Mouse (Mus musculus) ES-Bruce4 (cell line): ENCODE data around the gene Cib4. TPM values are rescaled to one million over a fixed set of nuclear protein-coding genes. Genes with fewer than 3 reads are reported as not detected.

Experiments used
- H3K27ac ChIP-seq: 2 replicates; pipeline ENCODE4 v1.5.1; 2012; ENCODE audit warnings: low read length, inconsistent platforms; ENCODE audit not compliant: insufficient read depth
- H3K27me3 ChIP-seq: 2 replicates; pipeline ENCODE4 v1.6.1; 2012; ENCODE audit warnings: mild to moderate bottlenecking, low read length, inconsistent platforms; ENCODE audit not compliant: control insufficient read depth, poor library complexity, insufficient read depth, severe bottlenecking
- H3K36me3 ChIP-seq: 2 replicates; pipeline ENCODE4 v1.6.1; 2012; ENCODE audit warnings: inconsistent platforms, mild to moderate bottlenecking, low read length, moderate library complexity; ENCODE audit not compliant: control insufficient read depth, poor library complexity, insufficient read depth, severe bottlenecking
- H3K4me1 ChIP-seq: one replicate; pipeline ENCODE4 v1.8.1; 2011; ENCODE audit warnings: low read length; ENCODE audit not compliant: control insufficient read depth, insufficient read depth
- H3K4me3 ChIP-seq: 2 replicates; pipeline ENCODE4 v1.5.1; 2011; ENCODE audit warnings: low read depth, mild to moderate bottlenecking, low read length
- H3K9ac ChIP-seq: 2 replicates; pipeline ENCODE4 v1.6.1; 2012; ENCODE audit warnings: low read depth, mild to moderate bottlenecking, inconsistent platforms; ENCODE audit not compliant: poor library complexity, severe bottlenecking
- H3K9me3 ChIP-seq: replicated peaks from 2 replicates; pipeline ENCODE4 v1.6.1; 2012; ENCODE audit warnings: mild to moderate bottlenecking, low read length, inconsistent platforms; ENCODE audit not compliant: control insufficient read depth, poor library complexity, insufficient read depth, severe bottlenecking
- CTCF ChIP-seq: IDR thresholded peaks from one replicate; pipeline ENCODE4 v1.8.1; 2011; ENCODE audit warnings: low read depth, low read length
- EP300 ChIP-seq: IDR thresholded peaks from 2 replicates; pipeline ENCODE4 v1.6.1; 2011; ENCODE audit warnings: low read depth, low read length; ENCODE audit not compliant: insufficient read depth
- POLR2A ChIP-seq: IDR thresholded peaks from one replicate; pipeline ENCODE4 v1.8.1; 2011; ENCODE audit warnings: low read length; ENCODE audit not compliant: insufficient read depth
- polyA plus RNA-seq: library from polyadenylated mRNA; stranded (reverse); fragments of >200 nt; gene quantifications from 2 replicates; pipeline ENCODE4 v1.2.4, GENCODE M21; 2011; ENCODE audit warnings: low read depth; ENCODE audit not compliant: missing spikeins, insufficient read depth, insufficient read length

Cib4 gene
- polyA plus RNA-seq, 1 experiment, result not detected

DNA sequence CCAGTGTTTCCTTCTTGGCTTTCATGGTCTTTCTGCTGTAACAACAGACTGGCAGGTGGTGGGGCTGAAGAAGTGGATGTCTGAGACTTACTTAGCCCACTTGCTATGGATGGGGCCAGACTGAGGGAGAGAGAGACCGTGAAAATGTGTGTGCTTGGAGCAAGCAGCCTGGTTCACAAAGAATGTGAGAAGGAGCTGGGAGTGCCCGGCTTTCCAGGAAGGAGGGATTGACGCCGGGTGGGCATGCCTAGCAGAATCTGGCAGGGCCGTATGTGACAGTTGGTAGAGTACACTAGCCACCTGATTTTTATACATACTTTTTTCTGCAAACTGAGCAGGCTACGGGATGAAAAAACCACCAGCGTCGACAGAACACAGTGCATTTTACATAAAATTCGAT, 79.3 kb downstream of the Cib4 start:
- H3K9ac ChIP-seq, result no peak overlapping the region
- H3K9me3 ChIP-seq, result no peaks in the 10 kb centered on the region
- H3K4me3 ChIP-seq, result peak overlapping the region; percentile 21; the same call in 1 of the 2 replicates
- no peaks in the 10 kb centered on the region for H3K4me1 ChIP-seq
- H3K36me3 ChIP-seq, result no peaks in the 10 kb centered on the region
- TF ChIP-seq EP300 (no peak), CTCF (no peak), POLR2A (no peak)
- H3K27ac ChIP-seq, result no peak overlapping the region
- H3K27me3 ChIP-seq, result no peaks in the 10 kb centered on the region

DNA sequence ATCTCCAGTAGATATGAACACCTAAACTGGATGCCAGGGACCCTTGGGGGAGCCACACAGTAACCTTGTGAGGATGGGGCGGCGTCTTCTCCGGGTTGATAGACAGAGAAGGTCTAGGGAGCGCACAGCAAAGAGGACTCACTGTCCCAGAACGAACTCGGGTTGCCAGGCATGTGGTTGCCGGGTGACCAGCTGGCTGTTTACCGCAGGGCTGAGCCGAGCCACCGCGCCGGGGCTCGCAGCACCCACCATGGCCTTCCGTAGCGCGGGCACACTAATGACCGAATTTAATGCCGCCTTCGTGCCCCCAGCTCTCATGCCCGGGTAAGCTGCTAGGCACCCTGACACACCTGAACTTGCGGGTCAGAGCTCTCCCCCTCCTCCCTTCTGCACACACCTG, 79.8 kb downstream of the Cib4 start, which contains the start of gene 1700001C02Rik:
1700001C02Rik (plus strand) TSS at position 187 of the 400 bp plus-strand sequence.
- no peaks in the 10 kb centered on the region for H3K36me3 ChIP-seq
- H3K9ac ChIP-seq, result no peak within 1 kb of the TSS
- H3K27me3 ChIP-seq, result no peaks in the 10 kb centered on the region
- no peaks in the 10 kb centered on the region for H3K4me1 ChIP-seq
- H3K9me3 ChIP-seq, result no peaks in the 10 kb centered on the region
- TF ChIP-seq POLR2A (no peak), EP300 (no peak), CTCF (no peak)
- peak within 1 kb of the TSS; percentile 21 for H3K4me3 ChIP-seq
- no peak within 1 kb of the TSS for H3K27ac ChIP-seq

DNA sequence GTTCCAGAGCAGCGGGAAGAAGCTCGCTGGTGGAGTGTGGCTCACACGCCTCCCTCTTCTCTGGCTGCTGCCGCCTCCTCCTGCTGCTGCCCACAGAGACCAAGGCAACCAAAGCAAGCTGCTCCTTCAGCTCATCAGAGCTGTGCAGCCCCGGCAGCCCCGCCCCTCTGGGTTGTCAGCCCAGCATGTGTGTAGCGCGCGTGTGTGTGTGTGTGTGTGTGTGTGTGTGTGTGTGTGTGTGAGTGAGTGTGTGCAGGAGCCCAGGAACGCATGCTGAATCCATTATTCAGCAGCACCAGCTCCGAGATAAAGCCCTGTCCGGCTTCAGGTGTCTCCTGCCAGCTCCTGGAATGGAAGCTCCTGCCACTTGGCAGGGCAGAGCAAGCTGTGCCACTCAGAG, 83.8 kb downstream of the Cib4 start, which contains the start of gene Otof:
Otof (minus strand) TSS at position 112 of the 400 bp plus-strand sequence.
- Histone ChIP-seq H3K27ac (no peak within 1 kb of the TSS), H3K4me1 (no peaks in the 10 kb centered on the region), H3K27me3 (no peaks in the 10 kb centered on the region), H3K9me3 (no peaks in the 10 kb centered on the region), H3K4me3 (no peak within 1 kb of the TSS), H3K9ac (no peak within 1 kb of the TSS), H3K36me3 (no peaks in the 10 kb centered on the region)
- TF ChIP-seq POLR2A (no peak), CTCF (no peak), EP300 (no peak)

DNA sequence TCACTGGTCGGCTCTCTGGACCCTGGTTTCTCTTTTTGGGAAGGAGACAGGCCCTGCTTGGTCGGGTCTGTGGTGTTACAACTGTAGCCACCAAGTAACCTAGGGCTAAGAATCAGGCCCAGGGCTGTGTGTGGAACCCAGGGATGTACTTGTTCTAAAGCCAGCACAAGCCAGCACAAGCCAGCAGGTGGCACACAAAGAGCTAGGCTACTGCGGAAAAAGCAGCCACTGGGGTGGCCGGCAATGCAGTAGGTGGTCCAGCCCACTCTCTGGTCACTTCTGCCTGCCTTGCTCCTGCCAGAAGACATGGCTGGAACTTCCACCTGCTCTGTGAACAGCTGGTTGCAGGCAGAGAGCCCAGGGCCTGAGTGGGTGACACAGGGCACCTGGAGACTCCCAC, 85.5 kb downstream of the Cib4 start:
- H3K36me3 ChIP-seq, result no peaks in the 10 kb centered on the region
- H3K4me3 ChIP-seq, result no peak overlapping the region
- no peak for TF ChIP-seq CTCF
- no peak for TF ChIP-seq EP300
- no peak for TF ChIP-seq POLR2A
- H3K4me1 ChIP-seq, result no peaks in the 10 kb centered on the region
- H3K27ac ChIP-seq, result no peak overlapping the region
- no peaks in the 10 kb centered on the region for H3K9me3 ChIP-seq
- no peak overlapping the region for H3K9ac ChIP-seq
- H3K27me3 ChIP-seq, result no peaks in the 10 kb centered on the region

DNA sequence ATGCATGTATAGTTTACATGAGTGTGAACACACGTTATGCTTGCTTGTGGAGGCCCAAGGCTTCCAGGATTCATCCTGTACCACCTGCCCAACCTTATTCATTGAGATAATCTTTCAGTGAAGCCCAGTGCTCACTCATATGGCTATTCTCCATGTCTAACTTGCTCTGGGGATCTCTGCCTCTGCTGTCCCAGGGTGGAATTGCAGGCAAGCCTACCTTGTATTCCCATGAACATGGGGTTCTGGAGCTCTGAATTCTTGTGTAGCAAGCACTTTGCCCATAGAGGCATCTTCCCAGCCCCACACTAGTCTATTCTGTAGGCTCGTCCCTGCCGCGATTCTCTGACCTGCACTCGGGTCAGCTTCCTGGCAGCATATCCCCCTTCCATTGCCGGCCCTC, 89.6 kb downstream of the Cib4 start:
- Histone ChIP-seq H3K36me3 (no peaks in the 10 kb centered on the region), H3K27ac (no peak overlapping the region), H3K4me1 (no peaks in the 10 kb centered on the region), H3K9ac (no peak overlapping the region), H3K4me3 (no peak overlapping the region), H3K27me3 (no peaks in the 10 kb centered on the region), H3K9me3 (no peaks in the 10 kb centered on the region)
- TF ChIP-seq CTCF (no peak), EP300 (no peak), POLR2A (no peak)

DNA sequence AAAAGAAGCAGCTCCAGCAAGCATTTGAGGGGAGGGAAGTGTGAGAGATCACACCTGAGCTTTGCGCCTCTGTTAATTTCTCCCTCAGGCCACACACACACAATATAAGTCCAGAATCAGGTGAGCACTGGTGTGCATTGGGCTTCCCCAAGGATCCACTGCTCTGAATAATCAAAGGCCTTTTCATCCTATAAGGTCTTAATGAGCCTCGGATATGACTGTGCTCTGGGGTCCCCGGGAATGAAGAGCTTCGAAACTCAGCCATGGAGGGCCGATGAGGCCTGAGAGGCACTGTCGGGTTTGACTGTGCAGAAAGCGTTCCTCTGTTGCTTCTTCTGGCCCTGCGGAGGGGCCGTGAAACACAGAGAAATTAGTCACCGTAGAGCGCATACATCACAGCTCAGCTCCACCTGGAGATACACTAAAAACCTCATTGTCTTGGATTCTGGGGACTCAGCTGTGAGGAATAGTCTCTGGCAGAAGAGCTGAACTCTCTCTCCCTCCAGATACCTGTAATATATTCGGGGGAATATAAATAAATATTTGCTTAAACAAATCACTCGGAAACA, 101.2 kb downstream of the Cib4 start:
- H3K27me3 ChIP-seq, result no peaks in the 10 kb centered on the region
- no peak overlapping the region for H3K27ac ChIP-seq
- no peak overlapping the region for H3K4me3 ChIP-seq
- H3K4me1 ChIP-seq, result no peaks in the 10 kb centered on the region
- TF ChIP-seq CTCF, result no peak
- no peak for TF ChIP-seq EP300
- no peaks in the 10 kb centered on the region for H3K9me3 ChIP-seq
- no peaks in the 10 kb centered on the region for H3K36me3 ChIP-seq
- H3K9ac ChIP-seq, result no peak overlapping the region
